Mouse (Mus musculus): ENCODE results near the gene Stab1. TPM values are rescaled to one million over a fixed set of nuclear protein-coding genes. Genes with fewer than 3 reads are reported as not detected.

Gene Stab1
- polyA plus RNA-seq, 2 experiments = 18.9 to 19.3 TPM

- DNase-seq (ENCODE audit: low read depth in 3 of 3, low spot score in 3 of 3) = no peak
- peaks cover 7 to 26% of the 10 kb centered on the region in 2 experiments for H3K4me1 ChIP-seq (replicated peaks; ENCODE audit: control insufficient read depth in 2 of 2, insufficient read depth in 2 of 2, low read length in 1 of 2)
- H3K27ac ChIP-seq = no peak overlapping the region
Observed at GRCm38 (mm10) chr14:31204844-31205243, 36.4 kb upstream of the Stab1 start.

DNA sequence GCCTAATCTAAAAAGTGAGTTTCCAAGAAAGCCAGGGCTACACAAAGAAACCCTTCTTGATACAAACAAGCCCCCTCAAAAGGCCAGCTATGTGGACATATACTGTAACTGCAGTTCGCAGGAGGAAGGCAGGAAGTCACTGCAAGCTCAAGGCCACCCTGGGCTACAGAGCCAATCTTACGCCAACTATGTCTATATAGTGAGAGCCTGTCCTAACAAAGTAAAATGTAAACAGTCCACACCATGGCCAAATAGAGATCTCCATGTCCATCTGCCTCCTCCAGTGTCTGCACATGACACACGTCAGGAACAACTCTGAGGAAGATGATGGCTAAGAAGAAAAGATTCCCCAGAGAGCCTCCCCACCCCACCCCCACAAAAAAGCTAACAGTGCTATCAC lies 31.6 kb upstream of the Stab1 start:
- WGBS (ENCODE audit: insufficient replicate concordance) = 75% methylated on average over 3 of the region's 3 CpGs
- ATAC-seq (ENCODE audit: insufficient read depth) = peak; percentile 26; the same call in 1 of the 2 replicates

More at GRCm38 (mm10) chr14:31204844-31205243, 36.4 kb upstream of the Stab1 start:
- Histone ChIP-seq H3K27me3 (ENCODE audit: control insufficient read depth, insufficient read depth, low read length) (no peaks in the 10 kb centered on the region), H3K9me3 (ENCODE audit: control insufficient read depth, low read length) (no peaks in the 10 kb centered on the region), H3K4me3 (ENCODE audit: insufficient read depth in 1 of 2, low read depth in 2 of 2, low read length in 2 of 2) (peak overlapping the region; percentile 67 to 82), H3K4me2 (ENCODE audit: low read depth) (peak overlapping the region; percentile 78), H3K36me3 (replicated peaks; ENCODE audit: control insufficient read depth, insufficient read depth, low read depth) (peaks cover 28% of the 10 kb centered on the region), H3K9ac (replicated peaks) (peak overlapping the region; percentile 80)
- no peak for ATAC-seq (ENCODE audit: insufficient read depth)
- WGBS (ENCODE audit: insufficient replicate concordance) = 37% methylated on average over 4 of the region's 4 CpGs
- TF ChIP-seq EP300 (IDR thresholded peaks at IDR 0.05; ENCODE audit: low read depth) = no peak
- no peak for TF ChIP-seq CTCF (IDR thresholded peaks at IDR 0.05; ENCODE audit: low read depth)

DNA sequence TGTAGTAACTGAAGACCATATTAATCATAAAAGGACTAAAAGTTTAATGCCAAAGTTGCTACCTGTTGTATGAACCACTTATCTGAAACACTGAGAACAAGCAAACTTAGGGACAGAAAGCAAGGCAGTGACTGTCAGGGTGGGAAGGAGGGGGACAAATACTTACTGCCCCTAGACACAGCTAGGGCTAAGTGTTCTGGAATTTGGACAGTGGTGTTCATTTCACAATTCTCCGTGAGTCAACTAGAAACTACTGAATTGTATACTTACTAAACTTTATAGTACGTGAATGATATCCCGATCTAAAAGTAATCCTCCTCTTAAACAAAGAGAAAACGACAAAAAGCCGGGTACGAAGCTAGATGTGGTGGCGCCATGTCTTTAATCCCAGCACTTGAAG lies 31.2 kb upstream of the Stab1 start:
- Histone ChIP-seq H3K27ac (no peak overlapping the region), H3K4me2 (ENCODE audit: low read depth) (no peak overlapping the region), H3K9me3 (ENCODE audit: control insufficient read depth, low read length) (no peaks in the 10 kb centered on the region), H3K4me3 (ENCODE audit: insufficient read depth in 1 of 2, low read depth in 2 of 2, low read length in 2 of 2) (no peak overlapping the region), H3K4me1 (replicated peaks; ENCODE audit: control insufficient read depth in 2 of 2, insufficient read depth in 2 of 2, low read length in 1 of 2) (peaks cover 0 to 8% of the 10 kb centered on the region in 2 experiments; a peak in 2 of 4 replicates), H3K27me3 (ENCODE audit: control insufficient read depth, insufficient read depth, low read length) (no peaks in the 10 kb centered on the region), H3K9ac (replicated peaks) (no peak overlapping the region), H3K36me3 (replicated peaks; ENCODE audit: control insufficient read depth, insufficient read depth, low read depth) (peaks cover 32% of the 10 kb centered on the region)
- ATAC-seq (ENCODE audit: insufficient read depth) = no peak
- DNase-seq (ENCODE audit: low read depth in 3 of 3, low spot score in 3 of 3) = no peak
- 77% methylated on average over 7 of the region's 7 CpGs for WGBS (ENCODE audit: insufficient replicate concordance)
- TF ChIP-seq CTCF (IDR thresholded peaks at IDR 0.05; ENCODE audit: low read depth) (no peak), EP300 (IDR thresholded peaks at IDR 0.05; ENCODE audit: low read depth) (no peak)

More for the DNA sequence above, 31.6 kb upstream of the Stab1 start:
- no peak for DNase-seq (ENCODE audit: low read depth in 3 of 3, low spot score in 3 of 3)
- peaks cover 32% of the 10 kb centered on the region for H3K36me3 ChIP-seq (replicated peaks; ENCODE audit: control insufficient read depth, insufficient read depth, low read depth)
- no peak for TF ChIP-seq EP300 (IDR thresholded peaks at IDR 0.05; ENCODE audit: low read depth)
- no peak for TF ChIP-seq CTCF (IDR thresholded peaks at IDR 0.05; ENCODE audit: low read depth)
- H3K4me3 ChIP-seq (ENCODE audit: insufficient read depth in 1 of 2, low read depth in 2 of 2, low read length in 2 of 2) = no peak overlapping the region
- H3K4me2 ChIP-seq (ENCODE audit: low read depth) = no peak overlapping the region
- no peaks in the 10 kb centered on the region for H3K9me3 ChIP-seq (ENCODE audit: control insufficient read depth, low read length)
- no peaks in the 10 kb centered on the region for H3K27me3 ChIP-seq (ENCODE audit: control insufficient read depth, insufficient read depth, low read length)
- H3K9ac ChIP-seq (replicated peaks) = no peak overlapping the region
- H3K4me1 ChIP-seq (replicated peaks; ENCODE audit: control insufficient read depth in 2 of 2, insufficient read depth in 2 of 2, low read length in 1 of 2) = peaks cover 0 to 12% of the 10 kb centered on the region in 2 experiments; a peak in 3 of 4 replicates
- no peak overlapping the region for H3K27ac ChIP-seq

- TF ChIP-seq CTCF (IDR thresholded peaks at IDR 0.05; ENCODE audit: low read depth) (no peak), EP300 (IDR thresholded peaks at IDR 0.05; ENCODE audit: low read depth) (no peak)
- DNase-seq (ENCODE audit: low read depth in 3 of 3, low spot score in 3 of 3) = no peak
- H3K4me1 ChIP-seq (replicated peaks; ENCODE audit: control insufficient read depth in 2 of 2, insufficient read depth in 2 of 2, low read length in 1 of 2) = peaks cover 0 to 5% of the 10 kb centered on the region in 2 experiments; a peak in 2 of 4 replicates
- H3K4me2 ChIP-seq (ENCODE audit: low read depth) = no peak overlapping the region
- no peaks in the 10 kb centered on the region for H3K9me3 ChIP-seq (ENCODE audit: control insufficient read depth, low read length)
- no peak overlapping the region for H3K27ac ChIP-seq
- WGBS (ENCODE audit: insufficient replicate concordance) = 61% methylated on average over 16 of the region's 16 CpGs
- no peak overlapping the region for H3K9ac ChIP-seq (replicated peaks)
- no peaks in the 10 kb centered on the region for H3K27me3 ChIP-seq (ENCODE audit: control insufficient read depth, insufficient read depth, low read length)
- peaks cover 24% of the 10 kb centered on the region for H3K36me3 ChIP-seq (replicated peaks; ENCODE audit: control insufficient read depth, insufficient read depth, low read depth)
- no peak for ATAC-seq (ENCODE audit: insufficient read depth)
- H3K4me3 ChIP-seq (ENCODE audit: insufficient read depth in 1 of 2, low read depth in 2 of 2, low read length in 2 of 2) = no peak overlapping the region
Observed at GRCm38 (mm10) chr14:31197547-31198516, 29.4 kb upstream of the Stab1 start.

GRCm38 (mm10) chr14:31195968-31196367 lies 27.5 kb upstream of the Stab1 start:
- no peak for ATAC-seq (ENCODE audit: insufficient read depth)
- DNase-seq (ENCODE audit: low read depth in 3 of 3, low spot score in 3 of 3) = no peak
- no peak overlapping the region for H3K4me3 ChIP-seq (ENCODE audit: insufficient read depth in 1 of 2, low read depth in 2 of 2, low read length in 2 of 2)
- no peak overlapping the region for H3K4me2 ChIP-seq (ENCODE audit: low read depth)
- H3K9ac ChIP-seq (replicated peaks) = no peak overlapping the region
- no peak overlapping the region for H3K27ac ChIP-seq
- H3K9me3 ChIP-seq (ENCODE audit: control insufficient read depth, low read length) = no peaks in the 10 kb centered on the region
- 0 out of 4 replicates have a peak, but pooled peaks cover 0 to 3% of the 10 kb centered on the region in 2 experiments for H3K4me1 ChIP-seq (replicated peaks; ENCODE audit: control insufficient read depth in 2 of 2, insufficient read depth in 2 of 2, low read length in 1 of 2)
- TF ChIP-seq CTCF (IDR thresholded peaks at IDR 0.05; ENCODE audit: low read depth) (peak; percentile 77), EP300 (IDR thresholded peaks at IDR 0.05; ENCODE audit: low read depth) (no peak)
- H3K27me3 ChIP-seq (ENCODE audit: control insufficient read depth, insufficient read depth, low read length) = no peaks in the 10 kb centered on the region
- H3K36me3 ChIP-seq (replicated peaks; ENCODE audit: control insufficient read depth, insufficient read depth, low read depth) = peaks cover 24% of the 10 kb centered on the region

All from liver, embryonic 14.5 days (tissue).